Mouse (Mus musculus): ENCODE results near the gene Zswim4.
A peak's percentile ranks its signal among the peaks of the same experiment; 100 is the strongest.

The Zswim4 gene

GRCm38 (mm10) chr8:84223322-84224029 is 13.4 kb downstream of the Zswim4 start:
- no peak for DNase-seq

- DNase-seq: no peak
These were observed 14.2 kb downstream of the Zswim4 start for GRCm38 (mm10) chr8:84222566-84223165.

GRCm38 (mm10) chr8:84220105-84220504 is 16.8 kb downstream of the Zswim4 start:
- no peak for DNase-seq

GRCm38 (mm10) chr8:84218143-84218542 is 18.7 kb downstream of the Zswim4 start:
- no peak for DNase-seq

- DNase-seq: no peak
These were observed 19.6 kb downstream of the Zswim4 start for GRCm38 (mm10) chr8:84217206-84217605.

- no peak for DNase-seq
These were observed 23.6 kb downstream of the Zswim4 start for GRCm38 (mm10) chr8:84213277-84213676.

- no peak for DNase-seq
These were observed 24.8 kb downstream of the Zswim4 start for GRCm38 (mm10) chr8:84211881-84212563.

GRCm38 (mm10) chr8:84211202-84211601 is 25.7 kb downstream of the Zswim4 start:
- DNase-seq: no peak

- peak; percentile 91 to 94 for DNase-seq
These were observed 26.6 kb downstream of the Zswim4 start for GRCm38 (mm10) chr8:84210167-84210791.

- DNase-seq: peak; percentile 40 to 53
These were observed 28.2 kb downstream of the Zswim4 start for GRCm38 (mm10) chr8:84208381-84209380.

- no peak for DNase-seq
These were observed 29.0 kb downstream of the Zswim4 start for GRCm38 (mm10) chr8:84207811-84208210.

- DNase-seq: no peak
These were observed 30.2 kb downstream of the Zswim4 start for GRCm38 (mm10) chr8:84206666-84207065.

GRCm38 (mm10) chr8:84205073-84205472 is 31.8 kb downstream of the Zswim4 start:
- DNase-seq: no peak

- peak in 1 of 2 experiments; percentile 46 for DNase-seq
These were observed 32.7 kb downstream of the Zswim4 start for GRCm38 (mm10) chr8:84203975-84204772.

GRCm38 (mm10) chr8:84202938-84203917 is 33.6 kb downstream of the Zswim4 start:
- DNase-seq: peak; percentile 57 to 74

- DNase-seq: no peak
These were observed 34.4 kb downstream of the Zswim4 start for GRCm38 (mm10) chr8:84202466-84202865.

- no peak for DNase-seq
These were observed 35.2 kb downstream of the Zswim4 start for GRCm38 (mm10) chr8:84201545-84202245.

GRCm38 (mm10) chr8:84200652-84201544 is 36.0 kb downstream of the Zswim4 start:
- no peak for DNase-seq
